Mouse (Mus musculus): ENCODE measurements around the gene Ndufaf2. TPM values are rescaled to one million over a fixed set of nuclear protein-coding genes. Genes with fewer than 3 reads are reported as not detected.

Gene Ndufaf2
- total RNA-seq, 2 experiments from 2014 or later: 18.9 to 21.4 TPM

DNA sequence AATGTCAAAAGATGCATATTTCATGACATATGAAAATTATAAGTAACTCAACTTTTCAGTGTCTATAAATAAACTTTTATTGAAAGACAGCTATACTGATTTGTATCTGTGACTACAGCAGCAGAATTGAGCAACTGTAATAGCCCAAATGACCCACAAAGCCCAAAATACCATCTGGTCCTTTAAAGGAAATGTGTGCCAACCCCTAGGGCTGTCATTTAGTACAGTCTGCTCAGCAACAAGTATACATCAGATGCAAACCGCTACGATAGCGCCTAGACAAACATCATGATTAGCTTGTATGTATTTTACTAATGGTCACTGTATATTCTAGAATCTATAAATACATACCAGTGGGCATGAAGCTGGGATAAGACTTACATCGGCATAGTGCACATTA lies 74.3 kb downstream of the Ndufaf2 start:
- no peak for DNase-seq

- no peak for DNase-seq
Observed at GRCm38 (mm10) chr13:108077901-108078300, 80.5 kb downstream of the Ndufaf2 start.

DNA sequence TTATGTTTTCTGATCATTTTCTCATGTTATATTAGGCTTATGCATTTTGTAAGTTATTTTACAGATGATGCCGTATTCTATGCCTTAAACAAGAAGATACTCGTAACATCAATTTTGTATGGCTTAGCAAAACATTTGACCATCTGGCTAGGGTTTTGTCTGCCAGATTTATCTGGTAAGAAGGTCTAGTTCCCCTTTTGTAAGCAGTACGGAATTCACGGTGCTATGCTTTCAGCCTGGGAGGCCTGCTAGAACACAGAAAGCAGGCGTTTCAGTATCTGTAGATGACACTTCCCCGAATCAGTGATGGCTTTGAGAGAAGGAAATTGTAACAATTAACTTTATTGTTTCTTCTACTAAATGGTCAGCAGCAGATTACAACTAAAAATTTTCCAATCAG lies 80.9 kb downstream of the Ndufaf2 start:
- no peak for DNase-seq

- DNase-seq: no peak
Observed at GRCm38 (mm10) chr13:108070171-108070570, 88.3 kb downstream of the Ndufaf2 start.

GRCm38 (mm10) chr13:108069151-108069550 lies 89.3 kb downstream of the Ndufaf2 start:
- DNase-seq: no peak

- no peak for DNase-seq
Observed at GRCm38 (mm10) chr13:108066021-108066420, 92.4 kb downstream of the Ndufaf2 start.

DNA sequence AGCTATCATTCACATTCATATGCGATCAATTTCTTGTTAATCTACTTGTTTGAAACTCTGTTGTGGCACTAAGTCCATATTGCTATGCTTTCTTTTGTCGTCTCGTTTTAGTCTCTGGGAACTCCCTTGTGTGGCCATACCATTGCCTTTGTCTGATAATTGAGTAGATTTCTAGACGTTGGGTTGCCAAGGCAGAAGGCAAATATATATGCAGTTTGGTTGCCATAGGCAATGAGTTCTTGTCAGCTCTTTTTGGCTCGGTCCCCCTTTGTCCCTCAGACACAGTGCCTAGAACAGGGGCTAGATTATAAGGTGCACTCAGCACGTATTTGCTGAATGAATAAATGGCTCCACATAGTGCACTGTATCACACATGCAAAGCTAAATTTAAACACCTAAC lies 94.1 kb downstream of the Ndufaf2 start:
- no peak for DNase-seq

- no peak for DNase-seq
Observed at GRCm38 (mm10) chr13:108063374-108064134, 94.9 kb downstream of the Ndufaf2 start.

GRCm38 (mm10) chr13:108062900-108063299 lies 95.5 kb downstream of the Ndufaf2 start:
- DNase-seq: no peak

GRCm38 (mm10) chr13:108060936-108061578 lies 97.4 kb downstream of the Ndufaf2 start:
- DNase-seq: no peak

- no peak for DNase-seq
Observed at GRCm38 (mm10) chr13:108060286-108060885, 98.0 kb downstream of the Ndufaf2 start.

DNA sequence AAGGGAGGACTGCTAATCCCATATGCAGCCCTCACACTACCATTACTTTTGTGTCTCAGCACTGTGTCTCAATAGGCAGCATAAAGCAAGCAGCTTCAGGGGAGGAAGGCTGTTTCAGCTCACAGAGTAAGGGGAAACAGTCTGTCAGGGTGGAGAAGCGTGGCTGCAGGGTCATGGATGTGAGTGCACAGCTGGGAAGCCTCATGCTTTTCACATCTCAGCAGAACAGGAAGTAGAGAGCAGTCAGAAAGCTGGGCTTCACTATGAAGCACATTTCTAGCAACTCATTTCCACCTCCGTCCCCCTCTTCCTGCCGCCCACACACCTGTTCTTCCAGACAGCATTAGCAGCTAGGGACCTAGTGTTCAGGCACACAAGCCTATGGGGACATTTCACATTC lies 101.5 kb downstream of the Ndufaf2 start:
- DNase-seq: no peak

GRCm38 (mm10) chr13:108047364-108047763 lies 111.1 kb downstream of the Ndufaf2 start:
- DNase-seq: no peak

GRCm38 (mm10) chr13:108046891-108047290 lies 111.5 kb downstream of the Ndufaf2 start:
- DNase-seq: no peak

DNA sequence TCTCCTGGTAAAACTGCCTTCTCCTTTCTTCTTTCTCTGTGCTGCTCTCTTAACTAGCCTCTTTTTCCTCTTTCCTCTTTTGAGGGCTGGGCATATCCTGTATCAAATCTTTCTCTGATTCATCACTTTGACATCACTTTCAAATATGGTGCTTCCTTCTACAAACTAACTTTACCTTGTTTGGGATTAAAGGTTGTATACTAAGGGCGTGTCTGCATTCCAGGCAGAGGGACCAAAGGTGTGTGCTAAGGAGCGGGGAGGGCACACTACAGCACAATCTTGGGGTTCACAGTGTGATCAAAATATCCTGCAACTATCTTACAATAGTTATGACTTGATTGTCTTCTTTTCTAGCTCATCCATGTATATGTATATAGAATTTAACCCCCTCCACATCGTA lies 112.4 kb downstream of the Ndufaf2 start:
- no peak for DNase-seq

GRCm38 (mm10) chr13:108045646-108046045 lies 112.8 kb downstream of the Ndufaf2 start:
- DNase-seq: no peak

GRCm38 (mm10) chr13:108044222-108044941 lies 114.0 kb downstream of the Ndufaf2 start, which contains the start of gene Smim15:
Gene Smim15 (plus strand): TSS chr13:108044446.
- peak; percentile 87 to 89 for DNase-seq

- DNase-seq: no peak
Observed at GRCm38 (mm10) chr13:108043431-108044221, 114.8 kb downstream of the Ndufaf2 start.

- peak; percentile 62 to 65 for DNase-seq
Observed at GRCm38 (mm10) chr13:108041358-108041757, 117.1 kb downstream of the Ndufaf2 start.

- DNase-seq: no peak
Observed at GRCm38 (mm10) chr13:108040451-108040850, 118.0 kb downstream of the Ndufaf2 start.

DNA sequence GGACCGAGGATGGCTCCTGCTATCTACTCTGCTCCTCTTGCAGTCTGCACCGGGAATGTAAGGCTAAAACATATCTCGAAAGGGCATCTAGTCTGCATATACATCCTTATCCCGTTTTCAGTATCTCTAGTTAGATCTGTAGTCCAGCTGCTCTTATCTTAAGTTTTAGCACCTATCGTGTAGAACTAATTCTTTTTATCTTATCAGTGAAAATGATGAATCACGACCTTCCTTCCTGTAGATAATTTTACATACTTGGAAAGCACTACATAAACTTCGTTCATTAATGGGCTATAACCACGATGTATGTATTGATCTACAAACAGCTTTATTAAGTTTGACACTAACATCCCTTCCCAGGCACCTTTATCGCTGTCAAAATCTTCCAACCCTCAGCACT lies 118.5 kb downstream of the Ndufaf2 start:
- DNase-seq: no peak

DNA sequence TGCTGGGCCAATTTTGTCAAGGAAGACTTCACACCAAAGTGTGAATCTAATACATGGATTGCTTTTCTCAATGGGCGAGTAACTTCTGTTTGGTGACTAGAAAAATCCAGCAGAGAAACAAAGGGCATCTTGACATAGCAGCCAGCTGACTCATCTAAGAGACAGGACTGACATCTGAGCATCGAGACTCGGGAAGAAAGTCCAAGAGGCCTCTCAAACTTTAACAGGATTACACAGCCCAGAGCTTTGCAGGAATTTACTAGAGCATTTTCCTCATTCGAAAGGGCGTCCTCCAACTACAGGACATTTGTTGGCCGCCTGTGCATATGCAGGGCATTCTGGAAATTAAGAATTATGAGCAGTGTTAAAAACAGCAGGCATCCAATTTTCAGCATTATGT lies 119.0 kb downstream of the Ndufaf2 start:
- no peak for DNase-seq
